Mouse (Mus musculus) right cerebral cortex, postnatal 36 days (tissue): ENCODE data around the gene Arl4d.
A peak's percentile ranks its signal among the peaks of the same experiment; 100 is the strongest.
"Not testable (repeated sequence)": the region's sequence is repeated elsewhere in the genome, so short reads cannot be mapped to it uniquely, and the experiment has no call there.

Experiments used
- DNase-seq, 2 experiments: peaks; one replicate each; pipeline ENCODE4 v3.0.0; 2022; ENCODE audit warnings: low spot score in 2 of 2, mixed read lengths in 1 of 2

Arl4d gene

DNA sequence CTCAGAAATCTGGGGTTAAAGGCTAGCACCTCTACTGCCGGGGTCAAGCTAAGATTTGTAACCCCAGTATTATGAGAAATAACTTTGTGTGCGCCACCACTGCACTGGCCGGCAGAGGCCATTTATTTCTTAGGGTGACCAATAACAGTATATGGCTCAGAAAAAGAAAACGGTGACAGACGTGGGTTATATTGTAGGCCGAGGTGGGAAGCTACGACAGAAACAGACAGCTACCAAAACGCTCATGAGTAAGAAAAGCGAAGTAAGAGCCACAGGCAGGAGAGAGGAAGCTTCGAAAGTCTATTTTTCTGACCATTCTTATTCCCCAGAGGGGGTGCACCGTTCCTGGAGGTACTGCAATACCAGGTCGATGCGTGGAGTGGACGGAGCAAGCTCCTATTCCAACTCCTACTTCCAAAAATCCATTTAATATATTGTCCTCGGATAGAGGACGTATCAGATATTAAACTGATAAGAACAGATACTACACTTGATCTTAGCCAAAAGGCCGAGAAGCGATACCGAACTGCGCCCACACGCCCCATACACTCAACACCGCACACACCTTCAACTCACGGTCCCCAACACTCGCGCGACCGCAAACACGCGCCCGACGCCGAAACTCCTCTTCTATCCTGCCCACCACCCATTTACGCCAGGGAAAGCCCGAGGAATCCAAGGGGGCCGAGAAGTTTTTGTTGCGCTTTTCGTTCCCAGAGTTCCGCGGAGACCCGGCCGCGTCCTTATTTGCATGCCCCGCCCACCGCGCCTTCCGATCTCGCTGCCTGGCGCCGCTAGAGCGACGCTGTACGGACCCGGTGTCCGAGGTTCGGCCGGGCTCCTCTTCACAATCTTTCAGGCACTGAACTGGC, 19.7 kb upstream of the Arl4d start:
- DNase-seq, result peak; percentile 37 to 42

DNA sequence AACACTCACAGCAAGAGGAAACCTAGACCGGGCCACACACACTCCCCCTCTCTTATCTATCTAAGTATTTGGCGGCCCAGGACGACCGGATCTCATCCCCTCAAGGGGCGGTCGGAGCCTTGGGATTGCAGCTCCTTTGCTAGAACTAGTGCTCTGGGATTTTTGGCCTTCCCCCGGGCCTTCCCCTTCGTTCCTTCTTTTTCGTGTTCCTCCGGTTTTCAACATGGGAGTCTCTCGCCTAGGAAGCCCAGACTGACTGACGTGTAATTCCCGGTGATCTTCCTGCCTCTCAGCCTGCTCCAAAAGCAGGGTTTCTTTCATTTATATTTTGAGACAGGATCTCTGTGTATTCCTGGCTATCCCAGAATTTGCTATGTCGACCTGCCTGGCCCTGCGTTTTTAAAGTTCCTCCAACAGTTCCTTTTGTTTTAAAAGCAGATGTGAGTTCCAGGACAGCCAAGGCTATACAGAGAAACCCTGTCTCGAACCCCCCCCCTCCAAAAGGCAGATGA, 19.0 kb upstream of the Arl4d start:
- DNase-seq, result not testable (repeated sequence)

DNA sequence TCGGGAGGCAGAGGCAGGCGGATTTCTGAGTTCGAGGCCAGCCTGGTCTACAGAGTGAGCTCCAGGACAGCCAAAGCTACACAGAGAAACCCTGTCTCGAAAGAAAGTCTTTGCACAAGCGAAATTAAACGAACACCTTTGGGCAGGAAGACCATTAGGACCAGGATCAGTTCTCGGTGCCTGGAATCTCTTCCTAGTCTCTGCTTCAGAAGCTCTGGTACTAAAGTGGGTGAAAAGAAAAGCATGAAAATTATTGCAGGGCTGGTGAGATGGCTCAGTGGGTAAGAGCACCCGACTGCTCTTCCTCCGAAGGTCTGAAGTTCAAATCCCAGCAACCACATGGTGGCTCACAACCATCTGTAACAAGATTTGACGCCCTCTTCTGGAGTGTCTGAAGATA, 18.2 kb upstream of the Arl4d start:
- not testable (repeated sequence) for DNase-seq

DNA sequence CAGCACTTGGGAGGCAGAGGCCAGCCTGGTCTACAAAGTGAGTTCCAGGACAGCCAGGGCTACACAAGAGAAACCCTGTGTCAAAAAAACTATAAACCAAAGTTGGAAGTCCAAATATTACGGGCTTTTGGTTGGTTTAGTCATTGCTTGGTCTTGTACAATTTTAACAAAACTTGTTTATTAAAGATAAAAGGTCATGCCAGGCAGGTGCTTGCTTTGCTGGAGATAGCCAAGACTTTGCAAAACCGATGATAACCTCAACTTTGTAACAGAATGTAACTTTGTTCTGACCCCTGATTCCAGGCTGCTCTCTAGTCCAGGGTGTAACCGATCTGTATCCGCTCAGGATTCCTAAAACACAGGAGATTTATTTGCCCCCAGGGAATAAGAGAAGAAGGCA, 9.0 kb upstream of the Arl4d start:
- DNase-seq, result no peak

DNA sequence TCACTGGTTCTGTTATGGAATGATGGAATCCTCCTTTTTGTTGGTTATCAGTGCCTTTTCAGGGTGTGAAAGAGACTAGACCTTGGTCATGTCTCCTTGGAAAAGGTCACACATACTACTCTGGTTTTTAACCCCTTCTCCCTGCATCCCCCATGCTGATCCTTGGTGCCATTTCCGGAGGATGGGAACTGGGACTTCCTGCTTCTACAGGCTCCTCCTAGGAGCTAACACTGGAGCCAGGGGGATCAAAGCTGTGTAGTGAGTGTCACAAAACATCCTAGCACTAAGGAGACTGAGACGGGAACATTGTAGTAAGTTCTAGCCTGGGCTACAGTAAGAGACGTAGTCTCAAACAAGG, 7.8 kb upstream of the Arl4d start:
- DNase-seq, result no peak

DNA sequence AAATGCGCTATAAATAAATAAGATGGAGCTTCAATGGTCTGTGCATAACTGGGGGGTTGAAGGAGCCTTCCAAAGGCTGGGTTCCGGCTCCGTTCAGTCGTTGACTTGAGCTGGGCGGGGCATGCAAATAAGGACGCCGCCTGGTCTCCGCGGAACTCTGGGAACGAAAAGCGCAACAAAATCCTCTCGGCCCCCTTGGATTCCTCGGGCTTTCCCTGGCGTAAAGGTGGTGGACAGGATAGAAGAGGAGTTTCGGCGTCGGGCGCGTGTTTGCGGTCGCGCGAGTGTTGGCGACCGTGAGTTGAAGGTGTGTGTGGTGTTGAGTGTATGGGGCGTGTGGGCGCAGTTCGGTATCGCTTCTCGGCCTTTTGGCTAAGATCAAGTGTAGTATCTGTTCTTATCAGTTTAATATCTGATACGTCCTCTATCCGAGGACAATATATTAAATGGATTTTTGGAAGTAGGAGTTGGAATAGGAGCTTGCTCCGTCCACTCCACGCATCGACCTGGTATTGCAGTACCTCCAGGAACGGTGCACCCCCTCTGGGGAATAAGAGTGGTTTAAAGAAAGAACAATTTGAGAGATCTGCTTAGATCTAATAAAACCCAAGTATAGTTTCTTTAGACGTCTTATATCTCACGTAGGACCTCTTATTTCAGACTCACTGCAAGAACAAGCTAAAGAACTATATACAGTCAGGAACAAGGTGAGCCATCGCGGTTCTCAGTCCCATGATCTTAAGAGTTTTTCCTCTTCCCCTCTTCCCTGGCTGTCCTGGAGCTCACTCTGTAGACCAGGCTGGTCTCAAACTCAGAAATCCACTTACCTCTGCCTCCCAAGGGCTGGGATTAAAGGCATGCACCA, 7.2 kb upstream of the Arl4d start:
- peak; percentile 64 to 67 for DNase-seq

DNA sequence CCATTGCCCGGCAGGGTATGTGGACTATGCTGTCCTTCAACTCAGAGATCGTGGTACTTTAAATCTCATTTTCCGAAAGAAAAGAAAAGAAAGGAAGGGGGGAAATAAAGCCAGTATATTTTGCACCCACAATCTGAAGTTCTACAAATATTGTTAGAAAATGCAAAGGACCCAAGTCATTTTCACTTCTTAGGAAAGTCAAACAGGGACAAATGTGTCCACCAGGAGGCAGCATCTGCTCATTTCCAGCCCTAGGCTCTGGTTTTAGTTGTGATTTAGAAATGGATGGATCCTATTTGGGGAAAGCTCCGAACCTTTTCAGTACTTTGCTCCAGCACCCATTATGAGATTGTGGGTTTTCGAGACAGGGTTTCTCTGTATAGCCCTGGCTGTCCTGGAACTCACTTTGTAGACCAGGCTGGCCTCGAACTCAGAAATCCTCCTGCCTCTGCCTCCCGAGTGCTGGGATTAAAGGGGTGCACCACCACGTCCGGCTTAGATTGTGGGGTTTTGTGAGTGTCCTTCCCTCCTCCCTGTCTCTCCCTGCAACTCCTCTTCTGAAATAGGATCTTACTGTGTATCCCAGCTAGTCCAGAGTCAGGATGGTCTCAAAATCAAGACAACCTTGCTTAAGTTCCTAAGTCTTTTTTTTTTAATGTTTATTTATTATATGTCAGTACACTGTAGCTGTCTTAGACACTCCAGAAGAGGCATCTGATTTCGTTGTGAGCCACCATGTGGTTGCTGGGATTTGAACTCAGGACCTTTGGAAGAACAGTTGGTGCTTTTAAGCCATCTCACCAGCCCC, 6.4 kb upstream of the Arl4d start:
- no peak for DNase-seq

DNA sequence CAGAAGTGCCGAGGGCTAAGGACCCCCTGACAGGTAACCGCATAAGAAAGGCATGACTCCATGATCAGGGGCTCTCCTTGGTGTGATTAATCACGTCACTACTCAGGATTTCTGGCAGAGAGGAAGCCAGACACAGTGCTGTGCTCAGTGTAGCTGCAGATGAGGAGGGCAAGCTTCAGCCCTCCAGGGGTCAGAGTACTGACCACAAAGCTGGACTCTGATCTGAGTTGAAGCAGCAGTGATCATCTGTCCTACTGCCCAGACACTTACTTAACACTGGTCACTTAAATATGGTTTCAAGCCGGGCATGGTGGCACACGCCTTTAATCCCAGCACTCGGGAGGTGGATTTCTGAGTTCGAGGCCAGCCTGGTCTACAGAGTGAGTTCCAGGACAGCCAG, 4.2 kb upstream of the Arl4d start:
- DNase-seq, result no peak

DNA sequence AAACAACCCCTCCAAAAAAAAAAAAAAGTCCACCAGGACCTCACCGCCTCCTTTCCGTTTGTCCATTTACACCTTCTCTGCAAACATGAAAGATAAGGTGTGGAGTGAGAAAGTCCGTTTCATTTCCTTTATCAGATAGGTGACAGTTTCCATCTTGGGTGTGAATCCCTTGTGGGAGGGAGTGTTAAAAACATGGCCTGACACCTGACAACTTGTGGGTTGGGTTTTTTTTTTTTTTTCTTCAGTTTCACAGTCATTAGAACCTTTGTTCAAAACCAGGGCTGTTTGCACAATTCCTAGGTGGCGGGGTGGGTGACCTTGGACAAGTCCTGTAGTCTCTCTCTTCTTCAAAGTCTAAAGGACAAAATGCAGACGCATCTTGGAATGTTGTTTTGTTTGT, 3.6 kb upstream of the Arl4d start:
- no peak for DNase-seq

DNA sequence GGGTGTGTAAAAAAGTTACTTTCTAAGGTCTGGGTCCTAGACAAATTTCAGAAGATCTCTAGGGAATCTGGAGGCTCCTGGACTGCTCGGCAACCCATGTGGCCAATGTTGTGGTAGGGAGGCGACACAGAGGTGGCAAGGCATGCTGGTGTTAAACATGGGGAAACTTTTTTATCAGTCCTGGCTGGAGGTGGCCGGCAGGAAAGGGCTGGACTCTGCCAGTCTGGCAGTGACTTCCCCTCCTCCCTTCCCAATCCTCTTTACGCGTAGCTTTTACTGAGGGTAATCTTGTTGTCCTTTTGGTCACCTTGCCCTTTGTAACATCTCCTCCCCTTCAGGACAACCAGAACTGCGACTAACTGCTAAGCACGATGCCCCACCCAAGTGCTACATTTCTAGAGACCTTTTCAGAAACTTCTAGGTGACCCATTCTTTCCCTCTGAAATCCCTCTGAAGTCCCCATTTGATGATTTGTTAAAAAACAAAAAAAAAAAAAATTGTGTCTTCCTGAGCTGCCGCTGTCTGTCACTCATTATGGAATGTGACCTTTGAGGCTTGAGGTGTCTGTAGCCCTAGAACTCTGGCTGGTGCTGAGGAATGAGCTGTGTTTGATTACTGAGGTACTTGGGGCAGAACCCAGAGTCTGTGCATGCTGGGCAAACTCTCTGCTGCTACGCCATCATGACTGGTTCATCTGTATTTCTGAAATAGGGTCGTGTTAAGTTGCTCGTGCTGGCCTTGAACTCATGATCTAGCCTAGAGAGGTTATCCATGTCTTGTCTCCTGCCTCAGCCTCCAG, 1.9 kb upstream of the Arl4d start:
- DNase-seq, result no peak

DNA sequence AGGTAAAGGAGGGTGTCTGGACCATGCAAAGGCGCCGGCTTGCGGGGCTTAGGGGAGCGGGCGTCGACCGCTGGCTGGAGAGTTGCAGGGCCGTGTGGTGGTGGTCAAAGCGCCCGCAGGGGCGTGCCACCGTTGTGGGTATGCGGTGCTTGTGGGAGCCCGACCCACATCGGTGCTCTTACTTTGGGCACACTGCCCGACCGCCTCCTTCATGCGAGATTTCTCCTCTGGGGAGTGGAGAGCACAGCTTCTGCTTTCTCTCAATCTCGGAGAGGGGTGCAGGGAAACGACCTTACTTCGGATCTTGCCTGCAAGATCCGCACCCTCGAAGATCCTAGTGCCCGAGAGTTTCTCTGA, 273 bp downstream of the Arl4d start:
- DNase-seq, result peak in 1 of 2 experiments; percentile 62

DNA sequence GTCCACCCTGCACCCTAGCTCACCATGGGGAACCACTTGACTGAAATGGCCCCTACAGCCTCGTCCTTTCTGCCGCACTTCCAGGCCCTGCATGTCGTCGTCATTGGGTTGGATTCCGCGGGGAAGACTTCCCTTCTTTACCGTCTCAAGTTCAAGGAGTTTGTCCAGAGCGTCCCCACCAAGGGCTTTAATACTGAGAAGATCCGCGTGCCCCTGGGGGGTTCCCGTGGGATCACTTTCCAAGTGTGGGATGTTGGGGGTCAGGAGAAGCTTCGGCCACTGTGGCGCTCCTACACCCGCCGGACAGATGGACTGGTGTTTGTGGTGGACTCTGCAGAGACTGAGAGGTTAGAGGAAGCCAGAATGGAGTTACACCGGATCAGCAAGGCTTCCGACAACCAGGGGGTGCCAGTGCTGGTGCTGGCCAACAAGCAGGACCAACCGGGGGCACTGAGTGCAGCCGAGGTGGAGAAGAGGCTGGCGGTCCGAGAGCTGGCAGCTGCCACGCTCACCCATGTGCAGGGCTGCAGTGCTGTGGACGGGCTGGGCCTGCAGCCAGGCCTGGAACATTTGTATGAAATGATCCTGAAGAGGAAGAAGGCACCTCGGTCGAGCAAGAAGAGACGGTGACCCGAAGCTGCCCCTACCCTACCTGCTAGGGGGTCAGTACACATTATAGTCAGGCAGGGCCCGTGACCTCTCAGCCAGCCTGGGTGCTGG, 1.4 kb downstream of the Arl4d start:
- DNase-seq, result no peak

DNA sequence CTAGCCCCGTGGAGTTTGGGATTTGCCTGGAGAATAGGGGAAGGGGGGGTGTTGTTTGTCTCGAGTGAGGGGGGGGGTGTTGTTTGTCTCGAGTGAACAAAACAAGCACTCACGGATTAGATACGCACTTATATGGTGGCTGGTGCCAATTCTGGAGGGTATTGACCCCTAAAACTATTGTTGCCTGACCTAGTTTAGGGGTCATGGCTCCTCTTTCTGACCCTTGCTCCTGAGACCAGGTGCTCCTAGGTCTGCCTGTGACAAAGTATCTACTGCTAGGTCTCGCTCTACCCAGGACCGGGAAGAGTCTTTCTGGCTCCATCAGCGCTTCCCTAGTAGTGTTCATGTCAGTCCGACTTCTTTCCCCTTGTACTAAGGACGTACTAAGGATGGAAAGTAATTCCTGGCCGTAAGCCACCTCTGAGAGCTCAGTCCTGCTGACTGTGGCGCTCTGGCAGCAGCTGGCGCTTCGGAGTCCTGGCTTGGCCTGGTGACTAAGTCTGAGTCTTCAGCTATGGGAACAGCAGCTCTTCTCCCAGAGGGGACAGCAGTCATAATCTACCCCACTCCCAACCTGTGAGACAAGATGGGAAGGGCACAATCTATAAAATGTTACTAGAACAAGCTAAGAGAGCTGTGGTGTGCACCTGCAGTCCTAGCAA, 2.7 kb downstream of the Arl4d start:
- DNase-seq, result peak in 1 of 2 experiments; percentile 62

DNA sequence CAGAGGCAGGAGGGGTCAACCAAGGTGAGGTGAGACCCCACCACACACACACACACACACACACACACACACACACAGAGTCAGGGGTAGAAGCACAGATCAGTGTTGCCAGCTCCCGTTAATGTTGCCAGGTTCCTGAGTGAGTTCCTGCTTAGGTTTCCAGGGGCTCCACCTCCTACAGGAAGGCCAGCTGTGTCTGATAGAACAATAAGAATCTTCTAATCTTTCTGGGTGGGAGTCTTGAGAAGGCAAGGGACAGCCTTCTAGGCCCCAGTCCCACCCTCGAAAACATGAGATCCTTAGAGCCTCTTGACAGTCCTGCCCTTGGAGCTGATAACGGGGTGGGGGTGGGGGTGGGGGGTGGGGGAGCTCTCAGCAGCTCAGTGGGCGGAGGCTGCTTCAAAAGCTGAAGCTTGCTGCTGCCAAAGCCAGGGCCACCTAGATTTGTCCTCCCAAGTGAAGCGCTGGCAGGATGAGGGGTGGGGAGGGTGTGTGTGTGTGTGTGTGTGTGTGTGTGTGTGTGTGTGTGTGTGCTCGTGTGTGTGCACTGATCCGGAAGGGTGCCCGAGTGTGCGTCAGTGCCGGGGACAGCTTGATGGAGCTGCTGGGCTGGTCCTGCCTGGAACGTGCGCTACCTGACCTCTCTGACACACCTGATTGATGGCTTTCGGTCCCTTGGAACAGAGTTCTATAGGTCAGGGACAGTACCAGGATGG, 3.4 kb downstream of the Arl4d start:
- no peak for DNase-seq

DNA sequence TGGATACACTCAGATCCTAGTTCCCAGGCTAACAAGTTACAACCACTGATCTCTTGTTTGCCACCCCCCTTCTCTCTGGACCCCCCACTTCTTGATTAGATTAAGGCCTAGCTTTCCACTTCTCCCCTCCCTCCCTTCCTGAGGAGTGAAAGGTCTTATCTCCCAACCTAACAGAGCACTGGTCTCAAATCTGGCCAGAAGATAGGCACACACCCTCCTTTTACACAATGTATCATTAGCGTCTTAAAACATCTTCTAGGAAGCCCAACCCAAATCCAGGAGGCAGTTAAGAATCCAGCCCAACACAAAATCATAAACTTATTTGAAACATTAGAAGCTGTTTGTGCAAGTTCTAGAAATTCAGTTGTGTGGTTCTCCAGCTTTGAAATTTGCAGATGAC, 5.0 kb downstream of the Arl4d start:
- no peak for DNase-seq

DNA sequence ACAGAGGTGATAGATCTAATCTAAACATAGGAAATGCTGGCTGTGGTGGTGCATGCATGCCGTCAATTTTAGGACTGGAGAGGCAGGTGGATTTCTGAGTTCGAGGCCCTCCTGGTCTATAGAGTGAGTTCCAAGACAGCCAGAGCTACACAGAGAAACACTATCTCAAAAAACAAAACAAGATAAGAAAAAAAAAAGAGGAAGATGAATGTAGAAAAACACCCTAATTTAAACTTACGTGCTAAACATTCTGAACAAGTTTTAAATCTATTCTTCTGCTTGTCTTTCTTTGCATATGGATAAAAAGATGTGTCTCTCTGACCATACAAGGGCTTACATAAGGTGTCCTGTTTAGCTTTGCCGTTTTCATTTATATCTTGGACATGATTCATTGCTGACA, 5.9 kb downstream of the Arl4d start:
- DNase-seq, result no peak

DNA sequence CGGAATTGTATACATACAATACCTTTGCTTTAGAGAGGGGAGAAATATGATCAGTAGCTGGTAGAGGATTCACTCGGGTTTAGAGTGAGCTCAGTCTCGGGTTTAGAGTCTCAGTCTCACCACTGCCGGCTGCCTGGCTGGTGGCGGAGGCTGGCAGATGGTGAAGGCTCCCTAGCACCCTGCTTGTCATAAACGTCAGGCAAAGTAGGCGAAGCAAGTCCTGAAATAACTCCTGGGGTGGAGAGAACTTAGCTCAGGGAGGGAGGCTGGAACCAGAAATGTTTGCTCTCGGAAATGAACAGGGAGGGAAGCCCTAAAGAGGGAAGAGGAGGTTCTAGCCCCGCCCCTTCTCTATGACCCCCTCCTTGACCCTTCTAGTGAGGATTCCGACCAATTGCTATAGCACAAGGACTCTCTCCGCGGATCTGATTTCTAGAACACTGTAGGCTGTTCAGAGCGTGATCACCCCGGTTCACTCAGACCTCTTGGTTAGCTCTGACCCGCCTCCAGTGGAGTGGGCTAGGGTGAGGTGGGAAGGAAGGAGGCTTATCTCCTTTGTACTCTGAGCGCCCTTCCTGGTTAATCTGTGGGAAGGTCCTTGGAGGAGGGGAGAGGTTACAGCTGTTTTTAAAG, 7.8 kb downstream of the Arl4d start:
- peak; percentile 81 to 89 for DNase-seq

DNA sequence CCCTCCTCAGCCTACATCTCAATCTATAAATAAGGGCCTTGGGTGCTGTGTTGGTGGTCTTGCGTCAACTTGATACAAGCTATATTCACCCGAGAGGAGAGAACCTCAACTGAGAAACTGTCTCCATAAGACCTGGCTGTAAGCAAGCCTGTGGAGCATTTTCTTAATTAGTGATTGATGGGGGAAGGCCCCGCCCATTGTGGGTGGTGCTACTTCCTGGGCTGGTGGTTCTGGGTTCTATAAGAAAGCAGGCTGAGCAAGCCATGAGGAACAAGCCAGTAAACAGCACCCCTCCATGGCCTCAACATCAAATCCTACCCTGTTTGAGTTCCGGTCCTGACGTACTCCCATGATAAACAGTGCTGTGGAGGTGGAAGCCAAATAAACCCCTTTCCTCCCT, 8.8 kb downstream of the Arl4d start:
- no peak for DNase-seq

DNA sequence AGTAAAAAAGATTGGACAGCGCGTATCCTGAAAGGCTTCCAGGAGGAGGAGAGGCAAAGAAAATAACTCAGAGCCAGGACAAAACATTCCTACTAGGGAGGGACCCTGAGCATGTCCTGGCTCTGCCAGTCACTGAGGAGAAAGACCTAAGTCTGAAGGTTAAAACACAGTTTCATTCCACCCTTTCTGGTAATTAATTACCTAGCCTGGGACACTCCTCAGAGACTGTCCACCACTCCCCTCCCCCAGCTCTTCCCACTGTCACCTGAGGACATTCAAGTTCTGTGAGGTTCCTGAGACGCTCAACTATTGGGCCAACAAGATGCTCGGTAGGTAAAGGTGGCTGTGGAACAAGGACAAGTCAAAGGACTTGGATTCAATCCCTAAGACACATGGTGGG, 10.0 kb downstream of the Arl4d start:
- no peak for DNase-seq
